9 mouse cellular contexts compared by ENCODE assay signal in the genomic region with DNA sequence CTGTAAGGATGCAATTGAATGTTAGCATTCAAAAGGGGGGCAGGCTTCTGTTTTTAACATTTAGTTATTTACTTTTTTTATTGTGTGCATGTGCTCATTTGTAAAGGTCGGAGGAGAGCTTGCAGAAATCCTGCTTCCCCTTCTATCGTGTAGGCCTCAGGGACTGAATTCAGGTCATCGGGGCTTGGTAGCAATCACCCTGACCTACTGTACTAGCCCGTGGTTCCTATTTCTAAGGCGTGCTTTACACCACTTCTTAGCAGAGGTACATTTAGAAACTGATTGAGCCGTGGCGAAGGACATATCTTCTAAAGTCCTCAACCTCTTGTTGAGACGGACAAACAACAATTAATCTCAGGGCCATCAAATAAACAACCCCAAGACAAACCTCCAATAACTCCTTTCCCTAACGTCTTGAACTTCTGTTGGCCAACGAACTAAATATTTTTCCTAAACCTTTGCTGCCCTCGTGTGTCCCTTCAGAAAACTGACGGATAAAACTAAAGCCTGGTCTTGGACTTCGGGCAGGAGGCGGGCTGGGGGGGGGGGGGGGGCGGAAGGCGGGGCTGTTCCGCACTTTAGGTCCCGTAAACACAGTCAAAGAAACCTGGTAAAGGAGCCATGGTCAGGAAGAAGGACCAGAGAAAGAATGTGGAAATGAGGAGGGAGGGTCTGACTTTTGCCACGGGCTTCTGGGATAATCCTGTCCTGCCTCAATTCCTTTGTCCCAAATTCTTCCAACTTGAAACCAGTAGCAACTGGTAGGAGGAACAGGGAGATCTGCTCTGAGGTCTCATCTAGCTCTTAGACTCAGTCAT. TPM values are rescaled to one million over a fixed set of nuclear protein-coding genes. Genes with fewer than 3 reads are reported as not detected.
DNase-seq lines count a peak whose midpoint lies in the region; ATAC-seq lines count a peak whose summit lies in the region.
"Had no signal": no experiment of that assay in that cellular context is flagged by ENCODE, and none has a peak within 500 bp of the region (broad histone marks: within the 10 kb centered on the region; RNA-seq: fewer than 3 reads in every experiment).

No protein-coding gene starts in this region.

- H3K36me3 ChIP-seq in kidney, embryonic 15.5 days: no peaks in the 10 kb centered on the region

- WGBS in kidney, embryonic 15.5 days: 8% methylated on average over 19 of the region's 19 CpGs

- peaks cover 15% of the 10 kb centered on the region for H3K4me1 ChIP-seq in kidney, embryonic 15.5 days

- peak overlapping the region; percentile 23 for H3K4me3 ChIP-seq in kidney, embryonic 15.5 days (replicated peaks)

- no peak overlapping the region for H3K27ac ChIP-seq in kidney, embryonic 15.5 days
- H3K27ac ChIP-seq: liver, embryonic 14.5 days had no signal

- H3K4me2 ChIP-seq in kidney, embryonic 15.5 days: peak overlapping the region; percentile 54

- H3K9ac ChIP-seq in kidney, embryonic 15.5 days: no peak overlapping the region
- H3K9ac ChIP-seq: liver, embryonic 14.5 days had no signal

- no peak for DNase-seq in kidney, adult 9 months
- DNase-seq in lung, postnatal 25 days (ENCODE audit: low spot score): peak; percentile 24
- no peak for DNase-seq in right cerebral cortex, postnatal 4 days
- DNase-seq in thymus, postnatal 25 days: no peak

- H3K9me3 ChIP-seq in kidney, embryonic 15.5 days (replicated peaks): peaks cover 7% of the 10 kb centered on the region; the same call in 1 of the 2 replicates

- peaks cover 49% of the 10 kb centered on the region for H3K27me3 ChIP-seq in kidney, embryonic 15.5 days

- ATAC-seq in kidney, embryonic 15.5 days (replicated peaks; ENCODE audit: low FRiP score): no peak
- peak; percentile 77 for ATAC-seq in common myeloid progenitor, adult 5-6 weeks (replicated peaks; ENCODE audit: low read depth, poor library complexity, severe bottlenecking)
- ATAC-seq in hematopoietic stem cell, adult 5-6 weeks (replicated peaks in 1 of 2; ENCODE audit: insufficient read depth in 1 of 2, low FRiP score in 2 of 2, low TSS enrichment in 1 of 2, low read depth in 1 of 2, poor library complexity in 2 of 2, severe bottlenecking in 2 of 2): peak; percentile 42 to 68; a peak in 1 of 4 replicates
- ATAC-seq in megakaryocyte, adult 5-6 weeks (ENCODE audit: poor library complexity, severe bottlenecking): no peak

RNA-seq across cellular contexts. Expression of a gene that starts 10.8 kb away (rescaled TPM):
- 2.8 and 4.1 TPM in 2 replicates for polyA plus RNA-seq in kidney, embryonic 15.5 days (2015; fragmentation: Nextera tagmentation; extraction: Ambion mirVana)
- 0.23 TPM in 1 of 2 replicates, not detected in the other for total RNA-seq in common myeloid progenitor, adult 5-6 weeks (2017)
- total RNA-seq in hematopoietic stem cell, adult 5-6 weeks (2017): not detected in 2 replicates
- 0.36 TPM in 1 of 2 replicates, not detected in the other for total RNA-seq in megakaryocyte, adult 5-6 weeks (2015)
- 0.07 TPM in 1 of 2 replicates, not detected in the other for total RNA-seq in megakaryocyte, adult 5-6 weeks (2017)

Comparison
In these comparisons a context has a peak if more than half of its experiments do, and no peak if none do; other contexts are left out.
1. ATAC-seq: peak in common myeloid progenitor, adult 5-6 weeks (single experiment) and hematopoietic stem cell, adult 5-6 weeks (2 of 2); none in kidney, embryonic 15.5 days (single experiment) and megakaryocyte, adult 5-6 weeks (single experiment).